29 mouse cellular contexts compared by ENCODE assay signal in the genomic region with DNA sequence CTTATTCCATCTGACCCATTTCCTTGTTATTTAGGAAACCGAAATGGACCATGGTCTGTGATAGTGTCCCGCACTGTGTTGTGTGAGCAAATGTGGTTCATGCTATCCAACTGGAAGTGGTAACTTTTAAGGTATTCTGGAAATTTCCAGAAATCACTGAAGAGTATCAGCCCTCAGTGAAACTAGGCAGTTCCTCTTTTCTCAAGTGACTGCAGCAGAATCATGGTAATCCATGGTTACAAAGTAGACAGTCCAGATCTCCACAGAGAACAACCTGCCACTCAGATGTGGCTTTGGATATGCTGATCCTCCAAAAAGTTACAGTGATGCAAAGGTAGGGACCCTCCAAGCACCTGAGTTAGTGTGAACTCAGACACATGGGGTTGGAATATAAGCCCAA. TPM values are rescaled to one million over a fixed set of nuclear protein-coding genes. Genes with fewer than 3 reads are reported as not detected.
"Had no signal": no experiment of that assay in that cellular context is flagged by ENCODE, and none has a peak within 500 bp of the region (broad histone marks: within the 10 kb centered on the region; RNA-seq: fewer than 3 reads in every experiment).

No protein-coding gene starts in this region.

- H3K4me2 ChIP-seq: limb, embryonic 12.5 days; limb, embryonic 15.5 days; liver, embryonic 11.5 days; lung, embryonic 14.5 days; midbrain, embryonic 11.5 days; midbrain, embryonic 15.5 days; neural tube, embryonic 13.5 days had no signal

- H3K4me3 ChIP-seq: left cerebral cortex, adult 2 months; limb, embryonic 12.5 days; limb, embryonic 15.5 days; midbrain, embryonic 15.5 days; myocyte; neural tube, embryonic 13.5 days had no signal

- H3K9me3 ChIP-seq: limb, embryonic 12.5 days; limb, embryonic 15.5 days; midbrain, embryonic 15.5 days; neural tube, embryonic 13.5 days had no signal

- DNase-seq: kidney, adult 18-20 months; kidney, adult 9 months; kidney, postnatal 14 days; kidney, postnatal 4 days; layer of hippocampus, adult 9-11 months; left cerebral cortex, postnatal 4 days; liver, postnatal 0 days; lung, embryonic 14.5 days; right cerebral cortex, adult 18-20 months; right cerebral cortex, postnatal 14 days; right cerebral cortex, postnatal 4 days; spleen, adult 18-20 months; thymus, adult 18-20 months; thymus, postnatal 14 days; thymus, postnatal 4 days had no signal

- H3K27ac ChIP-seq: left cerebral cortex, adult 2 months; limb, embryonic 12.5 days; limb, embryonic 15.5 days; liver, embryonic 14.5 days; macrophage; midbrain, embryonic 15.5 days; neural tube, embryonic 13.5 days had no signal

- H3K36me3 ChIP-seq: limb, embryonic 12.5 days; limb, embryonic 15.5 days; midbrain, embryonic 15.5 days; neural tube, embryonic 13.5 days had no signal

- H3K9ac ChIP-seq: limb, embryonic 12.5 days; limb, embryonic 15.5 days; liver, embryonic 14.5 days; liver, postnatal 0 days; lung, embryonic 14.5 days; midbrain, embryonic 15.5 days; neural tube, embryonic 13.5 days had no signal

- ATAC-seq: intestine, embryonic 16.5 days; liver, postnatal 0 days; lung, postnatal 0 days; midbrain, embryonic 15.5 days had no signal

- H3K27me3 ChIP-seq: limb, embryonic 12.5 days; limb, embryonic 15.5 days; midbrain, embryonic 15.5 days; neural tube, embryonic 13.5 days had no signal

RNA-seq across cellular contexts. Expression of gene Tcte2, which starts 22.7 kb away (rescaled TPM):
- total RNA-seq: megakaryocyte-erythroid progenitor cell, adult 5-6 weeks; monocyte, adult 5-6 weeks had no signal
- polyA plus RNA-seq: macrophage had no signal
